Mouse (Mus musculus): ENCODE results near the gene Exoc3. TPM values are rescaled to one million over a fixed set of nuclear protein-coding genes. Genes with fewer than 3 reads are reported as not detected.
A peak's percentile ranks its signal among the peaks of the same experiment; 100 is the strongest.

Gene Exoc3
- polyA plus RNA-seq (2015; fragmentation: Nextera tagmentation; extraction: Ambion mirVana), result 107 and 118 TPM in 2 replicates

GRCm38 (mm10) chr13:74208317-74208985 lies at the start of gene Exoc3:
Exoc3 (minus strand) TSS chr13:74208732.
- H3K27me3 ChIP-seq (replicated peaks; ENCODE audit: control insufficient read depth, insufficient read depth, low read length), result no peaks in the 10 kb centered on the region
- H3K9ac ChIP-seq (replicated peaks; ENCODE audit: low read depth, low read length), result peak within 1 kb of the TSS; percentile 89
- ATAC-seq, result peak; percentile 99
- under 1% methylated on average over 35 of the region's 39 CpGs for WGBS
- peaks cover 7% of the 10 kb centered on the region for H3K36me3 ChIP-seq (ENCODE audit: control insufficient read depth, insufficient read depth)
- H3K27ac ChIP-seq (ENCODE audit: low read length), result peak within 1 kb of the TSS; percentile 88
- H3K4me1 ChIP-seq (replicated peaks; ENCODE audit: control insufficient read depth, insufficient read depth, low read length), result peaks cover 25% of the 10 kb centered on the region
- H3K9me3 ChIP-seq (ENCODE audit: control insufficient read depth, low read length), result no peaks in the 10 kb centered on the region
- H3K4me3 ChIP-seq (replicated peaks; ENCODE audit: low read length), result peak within 1 kb of the TSS; percentile 90
- peak within 1 kb of the TSS; percentile 92 for H3K4me2 ChIP-seq (ENCODE audit: low read length)

- H3K36me3 ChIP-seq (ENCODE audit: control insufficient read depth, insufficient read depth), result no peaks in the 10 kb centered on the region
- H3K27ac ChIP-seq (ENCODE audit: low read length), result no peak overlapping the region
- peaks cover 9% of the 10 kb centered on the region for H3K4me1 ChIP-seq (replicated peaks; ENCODE audit: control insufficient read depth, insufficient read depth, low read length)
- H3K27me3 ChIP-seq (replicated peaks; ENCODE audit: control insufficient read depth, insufficient read depth, low read length), result no peaks in the 10 kb centered on the region
- H3K4me2 ChIP-seq (ENCODE audit: low read length), result no peak overlapping the region
- ATAC-seq, result no peak
- H3K4me3 ChIP-seq (replicated peaks; ENCODE audit: low read length), result no peak overlapping the region
- H3K9ac ChIP-seq (replicated peaks; ENCODE audit: low read depth, low read length), result no peak overlapping the region
- no peaks in the 10 kb centered on the region for H3K9me3 ChIP-seq (ENCODE audit: control insufficient read depth, low read length)
Observed at GRCm38 (mm10) chr13:74246494-74246893, 38.0 kb upstream of the Exoc3 start.

- 66% methylated on average over 4 of the region's 4 CpGs for WGBS
- Histone ChIP-seq H3K9ac (replicated peaks; ENCODE audit: low read depth, low read length) (no peak overlapping the region; the same call in 1 of the 2 replicates), H3K27me3 (replicated peaks; ENCODE audit: control insufficient read depth, insufficient read depth, low read length) (no peaks in the 10 kb centered on the region), H3K4me2 (ENCODE audit: low read length) (peak overlapping the region; percentile 42), H3K9me3 (ENCODE audit: control insufficient read depth, low read length) (no peaks in the 10 kb centered on the region), H3K27ac (ENCODE audit: low read length) (no peak overlapping the region), H3K4me1 (replicated peaks; ENCODE audit: control insufficient read depth, insufficient read depth, low read length) (peaks cover 9% of the 10 kb centered on the region), H3K4me3 (replicated peaks; ENCODE audit: low read length) (no peak overlapping the region), H3K36me3 (ENCODE audit: control insufficient read depth, insufficient read depth) (no peaks in the 10 kb centered on the region)
- no peak for ATAC-seq
Observed at GRCm38 (mm10) chr13:74245899-74246231, 37.3 kb upstream of the Exoc3 start.

- Histone ChIP-seq H3K9ac (replicated peaks; ENCODE audit: low read depth, low read length) (no peak overlapping the region; the same call in 1 of the 2 replicates), H3K27ac (ENCODE audit: low read length) (no peak overlapping the region), H3K4me3 (replicated peaks; ENCODE audit: low read length) (no peak overlapping the region), H3K9me3 (ENCODE audit: control insufficient read depth, low read length) (no peaks in the 10 kb centered on the region), H3K4me2 (ENCODE audit: low read length) (peak overlapping the region; percentile 42), H3K27me3 (replicated peaks; ENCODE audit: control insufficient read depth, insufficient read depth, low read length) (no peaks in the 10 kb centered on the region), H3K36me3 (ENCODE audit: control insufficient read depth, insufficient read depth) (no peaks in the 10 kb centered on the region), H3K4me1 (replicated peaks; ENCODE audit: control insufficient read depth, insufficient read depth, low read length) (peaks cover 9% of the 10 kb centered on the region)
- 22% methylated on average over 17 of the region's 17 CpGs for WGBS
- ATAC-seq, result peak; percentile 99
Observed at GRCm38 (mm10) chr13:74245214-74245898, 36.8 kb upstream of the Exoc3 start.

GRCm38 (mm10) chr13:74237574-74237973 lies 29.0 kb upstream of the Exoc3 start:
- no peak for ATAC-seq
- Histone ChIP-seq H3K27me3 (replicated peaks; ENCODE audit: control insufficient read depth, insufficient read depth, low read length) (no peaks in the 10 kb centered on the region), H3K4me2 (ENCODE audit: low read length) (no peak overlapping the region), H3K27ac (ENCODE audit: low read length) (no peak overlapping the region), H3K36me3 (ENCODE audit: control insufficient read depth, insufficient read depth) (no peaks in the 10 kb centered on the region), H3K4me3 (replicated peaks; ENCODE audit: low read length) (no peak overlapping the region), H3K4me1 (replicated peaks; ENCODE audit: control insufficient read depth, insufficient read depth, low read length) (no peaks in the 10 kb centered on the region), H3K9me3 (ENCODE audit: control insufficient read depth, low read length) (no peaks in the 10 kb centered on the region), H3K9ac (replicated peaks; ENCODE audit: low read depth, low read length) (no peak overlapping the region)
- WGBS, result 83% methylated on average over 7 of the region's 7 CpGs

GRCm38 (mm10) chr13:74220659-74221058 lies 12.1 kb upstream of the Exoc3 start:
- ATAC-seq, result no peak
- no peaks in the 10 kb centered on the region for H3K36me3 ChIP-seq (ENCODE audit: control insufficient read depth, insufficient read depth)
- H3K4me2 ChIP-seq (ENCODE audit: low read length), result no peak overlapping the region
- 44% methylated on average over 1 of the region's 1 CpGs for WGBS
- H3K4me1 ChIP-seq (replicated peaks; ENCODE audit: control insufficient read depth, insufficient read depth, low read length), result no peaks in the 10 kb centered on the region
- H3K27ac ChIP-seq (ENCODE audit: low read length), result no peak overlapping the region
- no peaks in the 10 kb centered on the region for H3K9me3 ChIP-seq (ENCODE audit: control insufficient read depth, low read length)
- H3K27me3 ChIP-seq (replicated peaks; ENCODE audit: control insufficient read depth, insufficient read depth, low read length), result no peaks in the 10 kb centered on the region
- H3K9ac ChIP-seq (replicated peaks; ENCODE audit: low read depth, low read length), result no peak overlapping the region
- no peak overlapping the region for H3K4me3 ChIP-seq (replicated peaks; ENCODE audit: low read length)

- WGBS, result 69% methylated on average over 3 of the region's 3 CpGs
- Histone ChIP-seq H3K4me1 (replicated peaks; ENCODE audit: control insufficient read depth, insufficient read depth, low read length) (no peaks in the 10 kb centered on the region), H3K4me3 (replicated peaks; ENCODE audit: low read length) (no peak overlapping the region), H3K36me3 (ENCODE audit: control insufficient read depth, insufficient read depth) (no peaks in the 10 kb centered on the region), H3K27ac (ENCODE audit: low read length) (no peak overlapping the region), H3K9ac (replicated peaks; ENCODE audit: low read depth, low read length) (no peak overlapping the region), H3K27me3 (replicated peaks; ENCODE audit: control insufficient read depth, insufficient read depth, low read length) (no peaks in the 10 kb centered on the region), H3K9me3 (ENCODE audit: control insufficient read depth, low read length) (no peaks in the 10 kb centered on the region), H3K4me2 (ENCODE audit: low read length) (no peak overlapping the region)
- no peak for ATAC-seq
Observed at GRCm38 (mm10) chr13:74218441-74218840, 9.9 kb upstream of the Exoc3 start.

GRCm38 (mm10) chr13:74208986-74209345 lies 434 bp upstream of the Exoc3 start:
- Histone ChIP-seq H3K36me3 (ENCODE audit: control insufficient read depth, insufficient read depth) (peaks cover 3% of the 10 kb centered on the region; the same call in 1 of the 2 replicates), H3K27me3 (replicated peaks; ENCODE audit: control insufficient read depth, insufficient read depth, low read length) (no peaks in the 10 kb centered on the region), H3K9me3 (ENCODE audit: control insufficient read depth, low read length) (no peaks in the 10 kb centered on the region), H3K4me3 (replicated peaks; ENCODE audit: low read length) (peak overlapping the region; percentile 90), H3K4me2 (ENCODE audit: low read length) (peak overlapping the region; percentile 92), H3K9ac (replicated peaks; ENCODE audit: low read depth, low read length) (peak overlapping the region; percentile 89), H3K4me1 (replicated peaks; ENCODE audit: control insufficient read depth, insufficient read depth, low read length) (peaks cover 25% of the 10 kb centered on the region), H3K27ac (ENCODE audit: low read length) (peak overlapping the region; percentile 88)
- no peak; the same call in 1 of the 2 replicates for ATAC-seq
- WGBS, result 17% methylated on average over 12 of the region's 12 CpGs

GRCm38 (mm10) chr13:74196451-74196850 lies 12.1 kb downstream of the Exoc3 start:
- no peak overlapping the region for H3K4me2 ChIP-seq (ENCODE audit: low read length)
- peaks cover 18% of the 10 kb centered on the region for H3K36me3 ChIP-seq (ENCODE audit: control insufficient read depth, insufficient read depth)
- WGBS, result 81% methylated on average over 3 of the region's 3 CpGs
- H3K9ac ChIP-seq (replicated peaks; ENCODE audit: low read depth, low read length), result no peak overlapping the region
- H3K4me3 ChIP-seq (replicated peaks; ENCODE audit: low read length), result no peak overlapping the region
- ATAC-seq, result no peak
- no peaks in the 10 kb centered on the region for H3K9me3 ChIP-seq (ENCODE audit: control insufficient read depth, low read length)
- no peaks in the 10 kb centered on the region for H3K4me1 ChIP-seq (replicated peaks; ENCODE audit: control insufficient read depth, insufficient read depth, low read length)
- no peaks in the 10 kb centered on the region for H3K27me3 ChIP-seq (replicated peaks; ENCODE audit: control insufficient read depth, insufficient read depth, low read length)
- no peak overlapping the region for H3K27ac ChIP-seq (ENCODE audit: low read length)

Data from forebrain, embryonic 16.5 days (tissue).